Mouse (Mus musculus) CH12.LX (cell line): ENCODE measurements around the gene Pbp2.

ENCODE experiments used
- CTCF ChIP-seq, 2 experiments: IDR thresholded peaks in 1 of 2; conservative IDR thresholded peaks in 1 of 2; 2 replicates each; pipeline ENCODE4 v1.5.1; 2011 to 2012; ENCODE audit warnings: low read depth in 2 of 2, low read length in 2 of 2, improper control_type of control experiment in 1 of 2, inconsistent platforms in 1 of 2, mild to moderate bottlenecking in 1 of 2, moderate library complexity in 1 of 2
- ELF1 ChIP-seq: IDR thresholded peaks from 2 replicates; pipeline ENCODE4 v1.6.1; 2014; ENCODE audit warnings: low read depth, mild to moderate bottlenecking, inconsistent platforms, low read length, improper control_type of control experiment
- EP300 ChIP-seq: IDR thresholded peaks from 2 replicates; pipeline ENCODE4 v1.6.1; 2011; ENCODE audit warnings: low read length, improper control_type of control experiment
- IRF4 ChIP-seq: IDR thresholded peaks from 2 replicates; pipeline ENCODE4 v1.6.1; 2014; ENCODE audit warnings: low read depth, mild to moderate bottlenecking, inconsistent platforms, low read length, improper control_type of control experiment
- KAT2A ChIP-seq: IDR thresholded peaks from 2 replicates; pipeline ENCODE4 v1.6.1; 2012; ENCODE audit warnings: low read length, improper control_type of control experiment, inconsistent platforms; ENCODE audit not compliant: insufficient replicate concordance
- MAZ ChIP-seq: IDR thresholded peaks from 2 replicates; pipeline ENCODE4 v1.6.1; 2012; ENCODE audit warnings: low read depth, mild to moderate bottlenecking, inconsistent platforms, low read length, improper control_type of control experiment, moderate library complexity
- NRF1 ChIP-seq: IDR thresholded peaks from 2 replicates; pipeline ENCODE4 v1.6.1; 2014; ENCODE audit warnings: low read depth, mild to moderate bottlenecking, inconsistent platforms, low read length, improper control_type of control experiment, moderate library complexity
- POLR2A ChIP-seq: IDR thresholded peaks from 2 replicates; pipeline ENCODE4 v1.6.1; 2011; ENCODE audit warnings: low read depth, mild to moderate bottlenecking, improper control_type of control experiment, low read length
- POLR2AphosphoS2 ChIP-seq: IDR thresholded peaks from 2 replicates; pipeline ENCODE4 v1.6.1; 2011; ENCODE audit warnings: low read depth, low read length, improper control_type of control experiment
- RCOR1 ChIP-seq: conservative IDR thresholded peaks from 2 replicates; pipeline ENCODE4 v1.6.1; 2012; ENCODE audit warnings: low read depth, mild to moderate bottlenecking, inconsistent platforms, low read length, improper control_type of control experiment
- USF1 ChIP-seq: IDR thresholded peaks from 2 replicates; pipeline ENCODE4 v1.6.1; 2014; ENCODE audit warnings: low read depth, mild to moderate bottlenecking, inconsistent platforms, low read length, improper control_type of control experiment

GRCm38 (mm10) chr6:135316141-135316540 lies 5.9 kb upstream of the Pbp2 start:
- TF ChIP-seq EP300, result no peak
- no peak for TF ChIP-seq CTCF (conservative IDR thresholded peaks at IDR 0.05 in 1 of 2, IDR thresholded peaks at IDR 0.05 in 1 of 2; ENCODE audit: low read depth in 2 of 2, low read length in 2 of 2)
- TF ChIP-seq KAT2A, result no peak
- no peak for TF ChIP-seq POLR2A
- no peak for TF ChIP-seq NRF1
- TF ChIP-seq ELF1, result no peak
- no peak for TF ChIP-seq MAZ
- no peak for TF ChIP-seq POLR2AphosphoS2
- no peak for TF ChIP-seq USF1
- TF ChIP-seq IRF4, result no peak
- no peak for TF ChIP-seq RCOR1
